Mouse (Mus musculus) embryonic facial prominence, embryonic 12.5 days (tissue): Measurements from ENCODE around the gene Pcnx. TPM values are rescaled to one million over a fixed set of nuclear protein-coding genes. Genes with fewer than 3 reads are reported as not detected.

ENCODE experiments used
- ATAC-seq: fragments of 200-750 bp; cut with Nextera tagmentation; 2 replicates; pipeline ENCODE4 v1.8.0; 2017; ENCODE audit not compliant: insufficient number of reproducible peaks, insufficient read depth, low FRiP score, low TSS enrichment
- H3K27ac ChIP-seq: fragments of 300-500 bp; sonication (generic); 2 replicates; pipeline ENCODE4 v1.5.1; 2016; ENCODE audit warnings: mild to moderate bottlenecking
- H3K27me3 ChIP-seq: fragments of 300-500 bp; sonication (generic); 2 replicates; pipeline ENCODE4 v1.6.1; 2016; ENCODE audit warnings: mild to moderate bottlenecking, moderate library complexity
- H3K36me3 ChIP-seq: fragments of 300-500 bp; sonication (generic); 2 replicates; pipeline ENCODE4 v1.6.1; 2016; ENCODE audit warnings: mild to moderate bottlenecking
- H3K4me1 ChIP-seq: fragments of 300-500 bp; sonication (generic); 2 replicates; pipeline ENCODE4 v1.6.1; 2016
- H3K4me2 ChIP-seq: fragments of 300-500 bp; sonication (generic); replicated peaks from 2 replicates; pipeline ENCODE4 v1.6.1; 2016; ENCODE audit warnings: mild to moderate bottlenecking, moderate library complexity
- H3K4me3 ChIP-seq: fragments of 300-500 bp; sonication (generic); 2 replicates; pipeline ENCODE4 v1.5.1; 2016; ENCODE audit warnings: mild to moderate bottlenecking
- H3K9ac ChIP-seq: fragments of 300-500 bp; sonication (generic); 2 replicates; pipeline ENCODE4 v1.6.1; 2016; ENCODE audit warnings: mild to moderate bottlenecking, moderate library complexity
- H3K9me3 ChIP-seq: fragments of 300-500 bp; sonication (generic); 2 replicates; pipeline ENCODE4 v1.6.1; 2016; ENCODE audit warnings: mild to moderate bottlenecking, moderate library complexity
- WGBS: fragments of 180-500 bp; shearing (Covaris S2); methylation state at CpG from one replicate; pipeline ENCODE4 v1.1.7; 2016; 5-methylcytosine and 5-hydroxymethylcytosine counted together
- polyA plus RNA-seq: library from polyadenylated mRNA; unstranded; fragments of >200 nt; fragmentation: Nextera tagmentation; extraction: Ambion mirVana; gene quantifications from 2 replicates; pipeline ENCODE4 v1.2.1, GENCODE M21; 2016

Gene Pcnx
- polyA plus RNA-seq, 1 experiment from 2014 or later: 12.6 TPM

DNA sequence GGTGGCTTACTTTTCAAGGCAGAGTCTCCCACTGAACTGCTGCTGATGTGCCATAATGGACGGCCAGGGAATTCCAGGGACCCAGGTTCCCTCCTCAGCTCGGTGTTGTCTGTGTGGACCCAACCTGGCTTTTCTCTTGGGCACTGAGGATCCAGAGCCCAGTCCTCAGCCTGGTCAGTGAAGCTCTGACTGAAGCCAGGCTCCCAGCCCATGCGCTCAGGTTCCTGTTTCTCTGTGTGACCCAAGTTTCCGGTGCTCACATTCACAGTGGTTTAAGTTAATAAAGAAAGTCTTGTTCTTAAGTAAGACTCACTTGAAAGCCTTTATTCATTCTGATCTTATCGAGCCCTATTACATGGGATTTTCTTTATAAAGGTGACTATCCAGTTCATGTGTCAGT is 74.7 kb downstream of the Pcnx start:
- no peaks in the 10 kb centered on the region for H3K4me1 ChIP-seq
- no peak overlapping the region for H3K4me2 ChIP-seq
- H3K9me3 ChIP-seq: no peaks in the 10 kb centered on the region
- no peaks in the 10 kb centered on the region for H3K27me3 ChIP-seq
- H3K36me3 ChIP-seq: no peaks in the 10 kb centered on the region
- H3K27ac ChIP-seq: no peak overlapping the region
- H3K9ac ChIP-seq: no peak overlapping the region
- no peak overlapping the region for H3K4me3 ChIP-seq
- no peak for ATAC-seq
- WGBS: 77% methylated on average over 5 of the region's 5 CpGs

DNA sequence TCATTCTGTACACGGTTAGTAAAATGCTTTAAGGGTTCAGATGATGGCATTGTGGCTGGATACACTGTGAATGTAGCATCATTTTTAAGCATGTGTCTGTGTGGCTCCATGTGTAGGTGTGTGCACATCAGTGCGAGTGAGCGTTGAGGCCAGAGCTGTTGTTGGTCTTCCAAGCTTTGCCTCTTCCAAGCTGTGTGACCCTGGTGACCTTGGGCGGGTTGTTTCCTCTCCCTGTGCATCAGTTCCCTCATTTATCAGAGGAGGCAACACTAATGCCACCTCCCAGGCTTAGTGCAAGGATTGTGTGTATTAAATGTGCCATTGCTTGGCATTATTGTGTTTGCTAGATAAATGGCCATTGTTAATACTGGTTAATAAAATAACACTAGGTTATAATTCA is 76.2 kb downstream of the Pcnx start:
- no peaks in the 10 kb centered on the region for H3K4me1 ChIP-seq
- no peak overlapping the region for H3K4me2 ChIP-seq
- ATAC-seq: no peak
- H3K9ac ChIP-seq: no peak overlapping the region
- H3K27ac ChIP-seq: no peak overlapping the region
- WGBS: 67% methylated on average over 4 of the region's 4 CpGs
- H3K27me3 ChIP-seq: no peaks in the 10 kb centered on the region
- H3K36me3 ChIP-seq: no peaks in the 10 kb centered on the region
- H3K9me3 ChIP-seq: no peaks in the 10 kb centered on the region
- no peak overlapping the region for H3K4me3 ChIP-seq

DNA sequence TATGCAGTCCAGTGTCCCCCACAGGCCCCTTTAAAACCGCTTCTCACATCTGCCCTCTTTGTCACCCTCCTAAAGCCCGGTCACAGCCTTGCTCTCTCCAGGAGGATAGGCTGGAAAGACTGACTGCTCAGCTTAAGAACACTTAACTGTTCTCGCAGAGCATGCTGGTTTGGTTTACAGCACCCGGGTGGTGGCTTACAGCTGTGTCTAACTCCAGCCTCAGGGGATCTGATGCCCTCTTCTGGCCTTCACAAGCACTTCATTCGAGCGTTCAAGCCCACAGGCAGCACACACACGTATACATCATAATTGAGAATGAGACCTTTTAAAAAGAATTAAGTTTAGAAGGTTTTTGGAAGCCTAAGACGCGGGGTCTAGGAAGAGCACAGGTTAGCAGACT is 81.4 kb downstream of the Pcnx start:
- H3K4me1 ChIP-seq: 0 out of 2 replicates have a peak, but pooled peaks cover 3% of the 10 kb centered on the region
- H3K27ac ChIP-seq: no peak overlapping the region
- no peaks in the 10 kb centered on the region for H3K27me3 ChIP-seq
- no peak overlapping the region for H3K4me2 ChIP-seq
- H3K9me3 ChIP-seq: no peaks in the 10 kb centered on the region
- H3K4me3 ChIP-seq: no peak overlapping the region
- no peak for ATAC-seq
- H3K9ac ChIP-seq: no peak overlapping the region
- WGBS: 82% methylated on average over 9 of the region's 9 CpGs
- H3K36me3 ChIP-seq: no peaks in the 10 kb centered on the region

DNA sequence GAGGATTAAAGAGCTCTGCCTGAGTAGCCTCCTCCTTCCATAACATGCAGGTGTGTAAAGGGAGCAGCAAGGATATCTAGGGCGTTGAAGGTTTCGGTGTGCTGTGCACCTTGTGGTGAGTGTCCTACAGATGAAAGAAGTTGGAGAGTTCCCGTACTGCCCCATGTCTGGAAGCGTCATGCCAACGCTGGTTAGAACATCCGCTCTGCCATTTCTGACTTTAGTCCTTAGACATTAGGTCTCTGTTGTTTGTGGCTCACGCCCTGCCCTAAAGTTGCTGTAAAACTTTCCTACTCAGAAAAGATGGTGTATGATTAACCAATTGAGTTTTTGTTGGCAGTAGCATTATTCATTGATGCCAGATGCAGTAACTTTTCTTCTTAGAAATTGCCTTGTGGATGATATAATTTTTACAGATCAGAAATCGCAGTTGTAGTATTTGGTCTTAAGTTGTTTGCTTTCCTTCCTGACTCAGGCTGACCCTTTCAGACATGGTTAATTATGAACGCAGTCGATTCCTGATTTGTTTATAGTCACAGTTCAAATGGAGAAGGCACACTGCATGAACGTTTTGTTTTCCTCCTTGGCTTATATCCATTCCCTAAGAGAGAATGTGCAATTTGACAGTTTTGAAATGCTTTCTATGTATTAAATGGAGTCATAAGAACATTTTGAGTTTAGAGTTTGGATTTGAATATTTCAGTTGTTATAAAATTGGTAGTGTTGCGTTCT is 83.7 kb downstream of the Pcnx start:
- Histone ChIP-seq H3K9me3 (no peaks in the 10 kb centered on the region), H3K27ac (no peak overlapping the region), H3K9ac (no peak overlapping the region), H3K27me3 (no peaks in the 10 kb centered on the region), H3K36me3 (no peaks in the 10 kb centered on the region), H3K4me2 (no peak overlapping the region), H3K4me1 (0 out of 2 replicates have a peak, but pooled peaks cover 3% of the 10 kb centered on the region), H3K4me3 (no peak overlapping the region)
- ATAC-seq: no peak
- WGBS: 77% methylated on average over 12 of the region's 12 CpGs

DNA sequence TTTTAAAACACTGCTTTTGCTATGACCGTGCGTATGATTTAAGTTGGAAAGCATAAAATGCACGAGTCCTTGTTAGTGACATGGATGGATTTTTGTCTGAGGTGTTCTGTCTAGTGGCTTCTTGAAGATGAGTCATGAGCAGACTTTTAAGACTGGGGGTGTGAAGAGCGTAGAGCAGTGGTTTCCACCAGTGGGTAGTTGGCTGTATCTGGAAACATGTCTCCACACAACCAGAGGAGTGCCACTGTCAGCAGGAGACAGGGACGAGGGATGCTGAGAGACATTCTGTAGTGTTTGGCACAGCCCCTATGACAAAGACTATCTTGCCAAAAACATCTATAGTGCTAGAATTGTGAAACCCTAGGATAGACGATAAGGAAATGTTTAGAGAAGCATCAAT is 89.2 kb downstream of the Pcnx start:
- no peak overlapping the region for H3K27ac ChIP-seq
- H3K4me3 ChIP-seq: no peak overlapping the region
- no peaks in the 10 kb centered on the region for H3K9me3 ChIP-seq
- no peaks in the 10 kb centered on the region for H3K27me3 ChIP-seq
- WGBS: 93% methylated on average over 6 of the region's 6 CpGs
- no peak for ATAC-seq
- H3K9ac ChIP-seq: no peak overlapping the region
- peaks cover 16% of the 10 kb centered on the region for H3K36me3 ChIP-seq
- no peaks in the 10 kb centered on the region for H3K4me1 ChIP-seq
- no peak overlapping the region for H3K4me2 ChIP-seq

DNA sequence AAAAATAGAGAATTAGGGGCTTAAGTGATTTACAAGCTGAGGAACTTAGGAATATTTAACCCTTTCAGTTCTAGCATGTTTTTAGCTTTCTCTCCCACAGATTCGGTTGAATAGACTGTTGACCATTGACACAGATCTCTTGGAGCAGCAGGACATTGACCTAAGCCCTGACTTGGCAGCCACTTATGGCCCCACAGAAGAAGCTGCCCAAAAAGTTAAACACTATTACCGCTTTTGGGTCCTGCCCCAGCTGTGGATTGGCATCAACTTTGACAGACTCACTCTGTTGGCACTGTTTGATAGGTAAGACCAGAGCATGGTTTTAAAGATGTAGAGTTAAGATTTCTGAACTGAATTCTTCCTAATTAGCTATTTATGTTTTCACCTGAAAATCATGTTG is 90.2 kb downstream of the Pcnx start:
- no peak overlapping the region for H3K27ac ChIP-seq
- no peaks in the 10 kb centered on the region for H3K27me3 ChIP-seq
- no peak overlapping the region for H3K9ac ChIP-seq
- 93% methylated on average over 2 of the region's 2 CpGs for WGBS
- no peaks in the 10 kb centered on the region for H3K9me3 ChIP-seq
- H3K4me3 ChIP-seq: no peak overlapping the region
- no peaks in the 10 kb centered on the region for H3K4me1 ChIP-seq
- no peak for ATAC-seq
- no peak overlapping the region for H3K4me2 ChIP-seq
- H3K36me3 ChIP-seq: peaks cover 22% of the 10 kb centered on the region

DNA sequence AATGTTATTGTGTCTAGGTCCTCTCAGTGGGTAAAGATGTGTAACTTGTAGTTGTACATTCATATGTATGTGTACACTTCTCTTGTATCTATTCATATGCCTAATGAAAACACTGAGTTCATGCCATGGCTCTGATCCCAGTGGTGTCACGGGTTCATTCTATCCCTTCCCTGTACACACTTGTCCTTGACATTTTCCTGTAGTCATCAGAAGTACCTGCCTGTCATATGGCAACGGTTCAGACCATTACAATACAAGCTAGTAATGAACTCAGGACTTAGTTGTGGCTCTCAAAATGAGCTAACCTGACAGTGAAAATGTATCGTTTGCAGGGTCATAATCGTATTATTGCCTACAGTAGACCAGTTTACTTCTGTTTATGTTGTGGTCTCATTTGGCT is 98.5 kb downstream of the Pcnx start:
- H3K4me1 ChIP-seq: no peaks in the 10 kb centered on the region
- no peak overlapping the region for H3K9ac ChIP-seq
- no peak overlapping the region for H3K27ac ChIP-seq
- 88% methylated on average over 4 of the region's 4 CpGs for WGBS
- H3K36me3 ChIP-seq: peaks cover 28% of the 10 kb centered on the region
- ATAC-seq: no peak
- H3K4me2 ChIP-seq: no peak overlapping the region
- no peak overlapping the region for H3K4me3 ChIP-seq
- H3K27me3 ChIP-seq: no peaks in the 10 kb centered on the region
- H3K9me3 ChIP-seq: no peaks in the 10 kb centered on the region

DNA sequence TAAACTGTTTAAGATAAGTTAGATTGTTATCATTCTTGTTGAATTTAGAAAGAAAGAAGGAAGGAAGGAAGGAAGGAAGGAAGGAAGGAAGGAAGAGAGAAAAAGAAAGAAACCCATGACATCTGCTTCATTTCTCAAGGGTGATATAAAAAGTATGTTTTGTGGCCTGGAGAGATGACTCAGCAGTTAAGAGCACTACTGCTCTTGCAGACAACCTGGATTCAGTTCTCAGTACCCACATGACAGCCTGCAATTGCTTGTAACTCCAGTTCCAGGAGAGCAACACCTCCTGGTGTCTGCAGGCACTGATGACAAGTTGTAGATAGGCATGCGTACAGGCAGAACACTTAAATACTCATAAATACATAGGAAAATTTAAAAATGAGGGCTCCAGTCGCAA is 105.6 kb downstream of the Pcnx start:
- H3K9ac ChIP-seq: no peak overlapping the region
- WGBS: 84% methylated on average over 2 of the region's 2 CpGs
- H3K4me2 ChIP-seq: no peak overlapping the region
- no peak overlapping the region for H3K4me3 ChIP-seq
- H3K36me3 ChIP-seq: peaks cover 39% of the 10 kb centered on the region
- H3K9me3 ChIP-seq: no peaks in the 10 kb centered on the region
- no peaks in the 10 kb centered on the region for H3K4me1 ChIP-seq
- H3K27me3 ChIP-seq: no peaks in the 10 kb centered on the region
- no peak overlapping the region for H3K27ac ChIP-seq
- ATAC-seq: no peak

DNA sequence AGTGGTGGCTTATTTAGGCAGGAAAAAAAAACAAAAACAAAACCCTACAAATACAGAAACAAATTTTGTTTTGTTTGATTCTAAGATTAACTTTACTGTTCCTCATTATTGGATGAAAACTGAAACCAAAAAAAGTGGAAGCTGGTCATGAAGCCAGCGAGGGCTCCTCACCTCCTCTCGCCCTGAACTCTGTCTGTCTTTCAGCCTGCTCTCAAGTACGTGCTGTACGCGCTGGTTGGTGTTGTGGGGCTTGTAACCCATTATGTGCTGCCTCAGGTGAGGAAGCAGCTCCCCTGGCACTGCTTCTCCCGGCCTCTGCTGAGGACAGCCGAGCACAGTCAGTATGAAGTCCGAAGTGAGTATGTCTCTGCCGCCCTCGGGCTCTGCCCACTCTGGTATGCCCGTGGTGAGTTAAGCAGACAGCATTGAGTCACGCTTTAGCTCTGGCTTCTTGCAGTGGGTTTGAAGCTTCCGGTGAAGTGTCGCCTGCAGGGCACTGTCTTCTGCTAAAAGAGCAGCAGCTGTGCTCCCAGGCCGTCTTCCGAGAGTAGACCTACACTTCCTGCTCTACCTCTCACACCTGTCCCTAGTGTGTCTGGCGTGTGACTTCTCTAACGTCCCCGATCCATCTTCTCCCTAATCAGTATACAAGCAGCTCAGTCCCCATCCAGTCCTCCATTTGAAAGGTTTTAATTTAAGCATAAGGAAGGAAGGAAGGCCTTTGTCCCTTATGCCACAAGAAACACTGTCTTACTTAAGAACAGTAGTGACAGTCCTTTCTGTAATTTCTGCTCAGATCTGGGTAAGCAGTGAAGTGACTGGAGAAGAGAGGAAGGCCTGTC is 111.4 kb downstream of the Pcnx start:
- Histone ChIP-seq H3K9ac (no peak overlapping the region), H3K27me3 (no peaks in the 10 kb centered on the region), H3K27ac (no peak overlapping the region), H3K4me2 (no peak overlapping the region), H3K9me3 (no peaks in the 10 kb centered on the region), H3K36me3 (peaks cover 51% of the 10 kb centered on the region), H3K4me1 (no peaks in the 10 kb centered on the region), H3K4me3 (no peak overlapping the region)
- WGBS: 85% methylated on average over 19 of the region's 19 CpGs
- ATAC-seq: no peak

DNA sequence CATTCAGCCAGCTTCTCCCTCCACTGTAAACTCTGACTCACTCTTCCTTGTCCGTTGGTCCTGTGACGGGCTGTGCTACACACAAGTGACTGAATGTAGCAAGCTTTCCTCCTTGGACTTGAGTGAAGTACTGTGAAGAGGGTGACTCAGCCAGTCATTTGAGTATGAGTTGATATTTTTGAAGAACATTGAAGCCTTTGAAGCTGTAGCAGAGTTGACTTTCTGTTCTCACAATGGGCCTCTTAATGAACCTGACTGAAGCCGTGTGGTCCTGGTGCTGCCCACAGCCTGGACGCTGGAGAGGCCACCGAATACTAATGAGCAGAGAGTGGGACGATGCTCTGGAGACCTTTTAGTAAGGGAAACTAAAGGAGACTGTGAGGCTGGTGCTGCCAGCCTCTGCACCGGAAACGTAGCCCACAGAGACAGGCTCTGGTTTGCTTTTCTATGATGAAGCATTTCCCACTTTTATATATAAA is 112.1 kb downstream of the Pcnx start:
- WGBS: 83% methylated on average over 8 of the region's 8 CpGs
- ATAC-seq: no peak
- Histone ChIP-seq H3K9ac (no peak overlapping the region), H3K36me3 (peaks cover 51% of the 10 kb centered on the region), H3K4me1 (no peaks in the 10 kb centered on the region), H3K27ac (no peak overlapping the region), H3K4me3 (no peak overlapping the region), H3K4me2 (no peak overlapping the region), H3K27me3 (no peaks in the 10 kb centered on the region), H3K9me3 (no peaks in the 10 kb centered on the region)

DNA sequence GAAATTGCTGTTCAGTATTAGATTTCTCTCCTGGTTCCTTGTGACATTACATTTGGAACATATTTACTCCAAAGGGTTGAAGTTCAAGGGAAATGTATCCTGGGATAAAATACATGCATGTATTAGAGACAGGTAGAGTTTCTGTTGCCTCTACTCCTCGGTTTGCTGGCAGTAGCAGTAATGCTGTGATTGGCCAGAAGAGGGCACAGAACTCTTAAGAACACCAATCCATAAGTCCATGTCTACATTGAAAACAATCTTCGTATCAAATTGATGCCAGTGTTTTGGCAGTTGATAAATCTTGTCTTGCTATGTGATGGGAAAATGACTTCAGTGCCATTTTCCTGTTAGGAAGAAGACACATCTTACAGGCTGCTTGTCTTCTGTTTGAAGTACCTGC is 115.0 kb downstream of the Pcnx start:
- no peak overlapping the region for H3K27ac ChIP-seq
- H3K4me2 ChIP-seq: no peak overlapping the region
- H3K36me3 ChIP-seq: peaks cover 55% of the 10 kb centered on the region
- no peaks in the 10 kb centered on the region for H3K27me3 ChIP-seq
- no peak overlapping the region for H3K9ac ChIP-seq
- H3K4me1 ChIP-seq: no peaks in the 10 kb centered on the region
- no peak for ATAC-seq
- no peak overlapping the region for H3K4me3 ChIP-seq
- no peaks in the 10 kb centered on the region for H3K9me3 ChIP-seq
- WGBS: 69% methylated on average over 2 of the region's 2 CpGs

DNA sequence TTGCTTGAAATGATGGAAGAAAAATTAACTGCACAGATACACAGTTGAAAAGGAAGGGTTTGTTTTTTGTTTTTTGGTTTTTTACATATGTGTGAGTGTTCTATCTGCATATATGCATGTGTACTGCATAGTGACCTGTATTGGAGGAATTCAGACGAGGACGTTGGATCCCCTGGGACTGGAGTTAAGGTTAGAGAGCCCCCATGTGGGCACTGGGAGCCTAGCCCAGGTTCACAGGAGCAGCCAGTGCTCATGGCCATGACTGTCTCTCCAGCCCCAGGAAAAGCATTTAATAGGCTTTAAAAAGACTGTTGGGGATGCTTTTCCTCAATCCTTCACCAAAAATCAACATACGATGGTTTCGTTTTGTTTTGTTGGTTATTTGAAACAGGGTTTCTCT is 117.5 kb downstream of the Pcnx start:
- H3K4me1 ChIP-seq: no peaks in the 10 kb centered on the region
- H3K4me3 ChIP-seq: no peak overlapping the region
- H3K36me3 ChIP-seq: peaks cover 63% of the 10 kb centered on the region
- ATAC-seq: no peak
- no peak overlapping the region for H3K27ac ChIP-seq
- H3K27me3 ChIP-seq: no peaks in the 10 kb centered on the region
- no peak overlapping the region for H3K9ac ChIP-seq
- WGBS: 74% methylated on average over 4 of the region's 4 CpGs
- H3K9me3 ChIP-seq: no peaks in the 10 kb centered on the region
- H3K4me2 ChIP-seq: no peak overlapping the region
